Mouse (Mus musculus): ENCODE data around the gene Eefsec.

The Eefsec gene

DNA sequence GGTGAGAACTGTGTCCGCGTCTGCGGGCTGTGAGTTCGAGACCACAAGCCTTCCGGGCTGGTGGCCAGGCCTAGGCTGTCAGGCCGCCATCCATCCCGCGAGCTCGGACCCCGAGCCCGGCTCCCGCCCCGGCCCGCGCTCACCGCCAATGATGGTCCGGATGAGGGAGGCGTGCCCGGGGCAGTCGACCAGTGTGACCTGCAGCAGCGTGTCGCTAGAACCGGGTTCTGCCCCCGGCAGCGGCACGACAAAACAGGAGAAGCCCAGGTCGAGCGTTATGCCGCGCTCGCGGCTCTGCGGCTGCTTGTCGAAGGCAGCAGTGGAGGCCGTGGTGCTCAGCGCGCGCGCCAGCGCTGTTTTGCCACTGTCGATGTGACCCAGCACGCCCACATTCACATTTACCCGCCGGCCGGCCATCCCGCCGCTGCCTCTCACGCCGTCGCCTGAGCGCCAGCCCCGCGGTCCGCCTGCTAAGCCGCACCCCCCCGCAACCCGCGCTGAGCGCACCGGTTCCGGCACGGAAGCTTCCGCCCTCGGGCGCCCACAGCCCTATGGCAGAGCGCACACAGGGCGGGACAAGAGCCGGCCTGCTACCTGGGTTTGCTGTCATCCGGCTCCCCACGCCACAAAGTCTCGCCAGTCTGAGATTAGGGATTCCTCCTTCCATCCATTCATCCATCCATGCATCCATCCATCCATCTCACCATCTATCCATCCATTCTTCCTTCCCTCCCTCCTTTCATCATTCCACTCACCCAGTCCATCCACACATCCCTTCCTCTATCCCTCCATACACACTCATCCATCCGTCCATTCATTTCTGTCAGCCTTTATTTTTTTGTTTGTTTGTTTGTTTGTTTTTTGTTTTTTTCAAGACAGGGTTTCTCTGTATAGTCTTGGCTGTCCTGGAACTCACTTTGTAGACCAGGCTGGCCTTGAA lies at the start of gene Eefsec:
TSS of gene Eefsec (minus strand) at position 477 of the 940 bp plus-strand sequence.
- peak; percentile 86 for DNase-seq (ENCODE audit: low spot score)

DNA sequence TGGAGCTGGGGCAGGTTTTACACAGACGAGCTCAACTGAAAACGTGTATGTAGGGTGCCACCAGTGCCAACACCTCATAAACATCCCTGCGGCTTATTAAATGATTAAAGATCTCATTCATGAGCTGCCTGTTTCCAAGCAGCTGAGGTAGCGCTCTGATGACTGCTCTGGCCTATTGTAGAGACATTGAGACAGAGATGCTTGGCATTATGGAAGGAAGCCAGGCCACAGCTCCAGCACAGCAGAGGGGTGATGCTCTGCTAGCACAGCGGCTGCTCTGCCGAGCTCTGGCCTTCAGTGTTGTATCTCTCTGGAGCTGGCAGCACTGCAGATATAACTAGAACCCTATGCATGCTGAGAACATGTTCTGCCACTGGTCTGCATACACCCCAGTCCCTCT lies 47.4 kb upstream of the Eefsec start:
- no peak for DNase-seq (ENCODE audit: low spot score)

DNA sequence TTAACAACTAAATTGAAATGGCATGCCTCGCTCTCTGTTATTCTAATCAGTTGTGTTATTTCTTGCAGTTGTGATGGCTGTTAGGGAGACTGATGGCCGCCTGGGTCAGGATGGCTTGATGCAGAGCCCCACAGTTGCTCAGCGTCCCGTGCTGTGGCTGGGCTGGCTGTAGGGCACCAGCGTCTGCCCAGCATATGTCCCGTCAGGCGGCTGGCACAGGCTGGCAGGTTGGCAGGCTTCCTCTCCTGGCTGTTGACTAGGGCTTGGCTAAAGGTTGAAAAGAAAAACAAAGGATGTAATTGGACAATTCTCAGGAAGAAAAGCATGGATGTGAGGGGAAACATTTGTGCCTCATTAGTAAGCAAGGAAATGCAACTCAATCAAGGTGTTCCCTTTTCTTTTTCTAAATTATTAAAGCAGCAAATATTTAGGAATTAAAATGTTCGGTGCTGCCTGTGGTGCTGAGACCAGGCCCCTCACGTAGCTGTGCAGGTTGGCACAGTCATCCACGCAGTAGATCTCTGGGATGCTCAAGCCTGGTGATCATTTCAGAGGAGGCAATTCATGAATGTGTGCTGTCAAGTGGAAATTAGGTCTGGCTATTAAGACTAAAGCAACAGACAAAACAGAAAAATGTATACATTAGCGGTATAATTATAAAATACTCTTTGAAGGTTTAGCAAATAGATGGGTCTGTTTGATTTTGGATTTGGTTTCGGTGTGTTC lies 44.5 kb upstream of the Eefsec start:
- no peak for DNase-seq (ENCODE audit: low spot score)

- DNase-seq (ENCODE audit: low spot score) = no peak
These were observed 43.5 kb upstream of the Eefsec start for GRCm38 (mm10) chr6:88489834-88490233.

GRCm38 (mm10) chr6:88489026-88489425 lies 42.7 kb upstream of the Eefsec start:
- DNase-seq (ENCODE audit: low spot score) = no peak

- no peak for DNase-seq (ENCODE audit: low spot score)
These were observed 40.6 kb upstream of the Eefsec start for GRCm38 (mm10) chr6:88486893-88487292.

DNA sequence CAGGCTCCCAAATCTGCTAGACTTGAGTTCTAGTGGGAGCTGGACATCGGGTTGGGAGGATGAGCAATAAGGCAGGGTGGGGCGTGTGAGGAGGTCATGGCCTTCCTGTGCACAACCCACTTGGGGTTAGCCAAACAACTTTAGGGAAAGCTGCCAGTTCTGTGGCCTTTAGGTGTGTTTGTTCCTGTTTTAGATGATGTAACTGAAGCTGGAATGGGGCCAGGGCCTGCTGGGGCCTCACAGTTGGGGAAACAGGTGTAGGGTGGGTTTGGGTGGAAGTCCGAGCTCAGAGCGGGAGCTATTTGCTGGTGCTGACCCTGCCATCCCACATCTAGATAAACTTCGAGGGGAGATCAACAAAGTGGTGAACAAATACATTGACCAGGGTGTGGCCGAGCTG lies 39.0 kb upstream of the Eefsec start:
- DNase-seq (ENCODE audit: low spot score) = no peak

DNA sequence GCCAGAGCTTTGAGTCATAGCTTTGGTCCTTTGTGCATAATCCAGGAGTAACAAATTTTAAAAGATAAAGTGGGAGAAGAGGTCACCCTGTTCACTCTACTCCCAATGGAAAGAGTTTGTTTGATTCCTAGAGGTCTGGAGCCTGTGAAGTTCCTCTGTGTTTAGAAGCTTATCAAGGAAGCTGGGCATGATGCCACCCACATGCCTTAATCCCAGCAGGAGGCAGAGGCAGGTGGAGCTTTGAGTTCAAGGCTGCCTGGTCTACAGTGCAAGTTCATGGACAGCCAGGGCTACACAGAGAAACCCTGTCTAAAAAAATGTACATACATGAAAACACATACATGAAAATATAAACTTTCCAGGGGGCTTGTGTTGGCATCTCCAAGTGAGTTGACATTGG lies 37.6 kb upstream of the Eefsec start:
- DNase-seq (ENCODE audit: low spot score) = peak; percentile 79

- peak; percentile 46 for DNase-seq (ENCODE audit: low spot score)
These were observed 36.8 kb upstream of the Eefsec start for GRCm38 (mm10) chr6:88483111-88483510.

- DNase-seq (ENCODE audit: low spot score) = no peak
These were observed 34.1 kb upstream of the Eefsec start for GRCm38 (mm10) chr6:88480421-88480820.

GRCm38 (mm10) chr6:88469878-88470277 lies 23.5 kb upstream of the Eefsec start:
- DNase-seq (ENCODE audit: low spot score) = no peak

GRCm38 (mm10) chr6:88465181-88465920 lies 19.0 kb upstream of the Eefsec start, which contains the start of gene Ruvbl1:
Gene Ruvbl1 (plus strand): TSS chr6:88465409.
- peak; percentile 96 for DNase-seq (ENCODE audit: low spot score)

- DNase-seq (ENCODE audit: low spot score) = no peak
These were observed 8.2 kb upstream of the Eefsec start for GRCm38 (mm10) chr6:88454545-88454944.

DNA sequence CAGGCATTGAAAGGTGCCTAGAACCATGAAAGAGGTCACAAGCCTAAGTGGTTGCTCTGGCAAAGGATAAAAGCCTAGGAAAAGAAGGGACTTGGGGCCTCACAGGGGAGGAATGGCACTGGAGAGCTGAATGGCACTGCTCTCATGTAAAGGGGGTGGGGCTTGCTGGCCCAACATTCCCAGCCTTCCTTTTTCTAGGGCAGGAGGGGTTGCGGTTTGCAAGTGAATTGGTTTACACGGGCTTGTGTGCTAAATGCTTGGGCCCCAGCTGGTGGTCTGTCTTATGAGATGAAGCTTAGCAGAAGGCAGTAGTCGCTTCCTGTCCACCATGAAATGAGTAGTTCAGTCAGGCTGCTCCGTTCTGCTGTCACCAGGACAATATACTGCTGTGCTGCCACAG lies 1.1 kb upstream of the Eefsec start:
- no peak for DNase-seq (ENCODE audit: low spot score)

DNA sequence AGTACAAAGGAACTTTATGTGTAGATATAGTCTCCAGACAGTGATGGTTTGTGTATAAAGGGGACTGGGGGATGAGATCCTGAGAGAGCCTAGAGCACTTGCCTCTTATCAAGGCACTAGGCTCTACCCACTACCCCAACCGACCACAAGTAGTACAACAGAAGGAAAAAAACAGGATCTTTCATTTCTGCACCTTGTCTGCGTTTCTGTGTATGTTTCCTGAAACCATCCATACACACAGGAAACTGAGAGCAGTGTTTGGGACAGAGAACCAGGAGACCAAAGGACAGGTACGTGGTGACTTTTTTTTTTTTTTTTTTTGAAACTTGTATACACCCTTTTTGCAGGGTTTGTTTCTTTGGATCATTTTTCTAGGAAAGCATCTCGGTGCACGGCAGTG lies 678 bp downstream of the Eefsec start:
- no peak for DNase-seq (ENCODE audit: low spot score)

DNA sequence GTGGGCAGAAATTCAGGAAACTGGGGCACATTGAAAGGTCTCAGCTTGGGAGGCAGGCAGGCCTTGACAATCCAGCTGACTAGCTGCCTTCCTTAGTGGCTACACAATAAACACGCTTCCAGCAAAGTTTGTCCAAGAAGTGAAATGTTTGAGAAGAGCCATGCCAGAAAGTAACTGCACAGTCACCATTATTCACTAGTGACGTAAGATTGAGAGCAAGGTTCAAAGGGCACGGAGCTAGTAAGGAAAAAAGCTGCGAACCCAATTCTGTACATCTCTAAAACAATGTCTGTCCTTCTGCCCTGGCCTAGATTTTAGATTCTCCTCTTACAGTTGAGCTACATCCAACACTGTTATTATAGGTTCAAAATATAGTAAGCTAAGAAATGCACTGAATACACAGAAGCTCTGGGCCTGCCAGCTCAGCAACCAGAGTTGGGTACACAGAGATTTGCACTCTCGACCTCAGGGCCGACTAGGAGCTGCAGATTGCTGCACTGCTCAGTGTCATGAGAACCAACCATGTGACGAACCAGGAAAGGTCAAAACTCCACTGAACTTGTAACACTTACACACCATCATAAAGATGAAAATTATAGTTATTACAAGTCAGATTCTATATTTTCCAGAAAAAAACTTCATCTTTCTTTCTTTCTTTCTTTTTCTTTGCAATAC lies 2.1 kb downstream of the Eefsec start:
- DNase-seq (ENCODE audit: low spot score) = no peak

DNA sequence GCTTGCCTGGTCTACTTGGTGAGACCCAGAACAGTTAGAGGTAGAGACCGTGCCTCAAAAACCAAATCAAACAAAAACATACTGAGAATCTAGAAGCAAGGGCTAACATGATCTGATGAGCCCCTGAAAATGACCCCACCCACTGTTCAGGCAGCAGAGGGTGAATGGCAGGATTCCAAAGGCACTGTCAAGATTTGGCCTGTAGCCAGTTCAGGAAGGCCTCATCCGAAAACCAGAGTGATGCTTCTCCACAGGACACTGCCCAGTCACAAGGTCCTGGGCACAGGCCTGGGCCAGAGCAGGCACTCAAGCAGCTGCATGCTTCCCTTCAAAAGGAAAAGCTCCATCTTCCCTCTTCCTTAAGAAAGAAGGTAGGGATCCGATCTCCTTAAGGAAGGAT lies 2.9 kb downstream of the Eefsec start:
- no peak for DNase-seq (ENCODE audit: low spot score)

GRCm38 (mm10) chr6:88442551-88442950 lies 3.8 kb downstream of the Eefsec start:
- DNase-seq (ENCODE audit: low spot score) = no peak

GRCm38 (mm10) chr6:88439056-88439455 lies 7.3 kb downstream of the Eefsec start:
- DNase-seq (ENCODE audit: low spot score) = no peak

DNA sequence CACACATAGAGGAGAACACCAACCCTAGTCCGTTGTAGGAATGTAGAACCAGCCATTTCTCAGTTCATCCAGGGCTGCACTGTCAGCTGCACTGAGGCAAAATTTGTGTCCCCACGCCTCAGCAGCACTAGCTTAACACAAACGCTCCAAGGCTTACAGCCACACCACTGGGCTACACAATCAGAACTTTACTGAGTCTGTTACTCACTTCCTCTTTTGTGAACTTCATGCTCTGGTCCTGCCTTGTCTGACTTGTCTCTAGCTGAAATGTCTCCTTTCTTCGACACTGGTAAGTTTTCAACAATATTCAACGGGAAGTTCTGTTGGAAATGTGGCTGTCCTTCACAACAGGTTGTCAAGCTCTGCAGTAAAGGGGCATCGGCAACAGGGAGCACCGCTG lies 10.7 kb downstream of the Eefsec start:
- DNase-seq (ENCODE audit: low spot score) = no peak

- no peak for DNase-seq (ENCODE audit: low spot score)
These were observed 15.1 kb downstream of the Eefsec start for GRCm38 (mm10) chr6:88431202-88431601.

All from testis, postnatal 14 days (tissue).